Mouse (Mus musculus) urinary bladder, postnatal 25 days (tissue): ENCODE measurements around the gene Washc2.
"Not testable (repeated sequence)": the region's sequence is repeated elsewhere in the genome, so short reads cannot be mapped to it uniquely, and the experiment has no call there.

ENCODE experiments used
- DNase-seq: peaks from one replicate; pipeline ENCODE4 v3.0.0; 2022; ENCODE audit warnings: low spot score

Gene Washc2

DNA sequence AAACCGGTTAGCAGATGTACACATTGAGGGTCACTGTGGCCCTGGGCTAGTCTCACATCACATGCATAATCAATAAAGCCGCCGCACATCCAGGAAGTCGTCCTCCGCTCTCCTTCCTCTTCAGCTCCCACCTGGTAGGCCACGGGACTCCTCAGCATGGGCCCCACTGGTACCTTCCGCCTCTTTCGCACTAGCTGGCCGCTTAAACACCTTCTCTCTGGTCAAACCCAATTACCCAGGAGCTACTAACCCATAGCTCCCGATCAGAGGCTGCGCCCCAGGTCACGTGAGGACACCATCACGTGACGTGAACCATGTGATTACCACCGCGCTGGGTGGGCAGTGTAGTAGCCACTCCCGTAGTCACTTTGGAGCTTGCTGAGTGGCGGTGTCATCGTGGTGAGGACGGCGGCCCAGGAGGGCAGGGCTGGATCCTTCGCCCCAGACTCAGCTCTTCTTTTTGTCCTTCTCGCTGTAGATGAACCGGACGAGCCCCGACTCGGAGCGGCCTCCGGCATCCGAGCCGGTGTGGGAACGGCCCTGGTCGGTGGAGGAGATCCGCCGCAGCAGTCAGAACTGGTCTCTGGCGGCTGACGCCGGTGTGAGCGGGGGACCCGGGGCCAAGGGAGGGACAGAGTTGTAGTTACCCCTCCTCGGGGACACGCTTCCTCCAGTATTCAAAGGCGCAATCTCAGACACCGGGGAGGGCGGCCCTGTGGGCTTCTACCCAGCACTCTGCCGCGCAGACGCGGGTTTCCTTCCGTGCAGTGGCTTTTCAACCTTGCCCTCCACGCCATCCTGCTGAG, at the start of gene Washc2:
Gene Washc2, plus strand, starts transcription at position 310 of the 806 bp plus-strand sequence.
- DNase-seq, result peak; percentile 91

DNA sequence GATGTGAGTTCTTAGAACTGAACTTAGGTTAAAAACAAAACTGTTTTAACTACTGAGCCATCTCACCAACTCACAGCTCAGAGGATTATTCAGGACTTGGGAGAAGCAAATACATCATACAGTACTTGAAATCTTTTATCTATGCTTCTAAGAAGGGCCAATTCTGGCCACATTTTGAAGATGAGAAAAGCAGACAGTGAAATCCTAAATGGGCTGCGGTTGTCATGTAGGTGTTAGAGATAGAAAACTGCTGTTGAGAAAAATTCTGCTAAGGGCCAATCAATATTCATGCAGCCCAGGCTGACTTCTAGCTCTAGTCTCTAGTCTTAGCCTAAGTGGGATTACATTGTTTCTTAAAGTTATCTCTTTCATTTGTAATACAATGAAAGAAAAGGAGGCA, 41.5 kb upstream of the Washc2 start:
- no peak for DNase-seq

DNA sequence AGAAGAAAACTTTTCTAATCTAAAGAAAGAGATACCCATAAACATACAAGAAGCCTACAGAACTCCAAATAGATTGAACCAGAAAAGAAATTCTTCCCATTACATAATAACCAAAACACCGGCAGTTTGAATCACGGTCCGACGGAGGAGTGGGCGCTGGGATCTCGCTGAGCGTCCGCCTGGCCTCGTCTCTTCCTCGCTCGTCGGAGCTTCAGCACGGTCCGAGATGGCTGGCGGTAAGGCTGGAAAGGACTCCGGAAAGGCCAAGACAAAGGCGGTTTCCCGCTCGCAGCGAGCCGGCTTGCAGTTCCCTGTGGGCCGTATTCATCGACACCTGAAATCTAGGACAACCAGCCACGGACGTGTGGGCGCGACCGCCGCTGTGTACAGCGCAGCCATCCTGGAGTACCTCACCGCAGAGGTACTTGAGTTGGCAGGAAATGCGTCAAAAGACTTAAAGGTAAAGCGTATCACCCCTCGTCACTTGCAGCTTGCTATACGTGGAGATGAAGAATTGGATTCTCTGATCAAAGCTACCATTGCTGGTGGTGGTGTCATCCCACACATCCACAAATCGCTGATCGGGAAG, 34.2 kb upstream of the Washc2 start:
- not testable (repeated sequence) for DNase-seq

DNA sequence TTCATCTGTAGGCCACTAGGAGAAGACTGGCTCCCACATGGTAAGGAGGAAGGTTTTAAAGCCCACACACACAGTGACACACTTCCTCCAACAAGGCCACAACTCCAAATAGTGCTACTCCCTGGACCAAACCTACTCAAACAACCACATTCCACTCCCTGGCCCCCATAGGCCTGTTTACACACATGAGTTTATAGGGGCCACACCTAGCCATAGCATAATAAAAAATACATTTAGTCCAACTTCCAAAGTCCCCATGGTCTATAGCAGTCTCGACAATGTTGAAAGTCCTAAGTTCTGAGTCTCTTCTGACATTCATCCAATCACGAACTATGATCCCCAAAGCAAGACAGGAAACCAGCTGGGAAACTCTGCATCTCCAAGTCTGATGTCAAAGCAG, 29.5 kb upstream of the Washc2 start:
- no peak for DNase-seq

DNA sequence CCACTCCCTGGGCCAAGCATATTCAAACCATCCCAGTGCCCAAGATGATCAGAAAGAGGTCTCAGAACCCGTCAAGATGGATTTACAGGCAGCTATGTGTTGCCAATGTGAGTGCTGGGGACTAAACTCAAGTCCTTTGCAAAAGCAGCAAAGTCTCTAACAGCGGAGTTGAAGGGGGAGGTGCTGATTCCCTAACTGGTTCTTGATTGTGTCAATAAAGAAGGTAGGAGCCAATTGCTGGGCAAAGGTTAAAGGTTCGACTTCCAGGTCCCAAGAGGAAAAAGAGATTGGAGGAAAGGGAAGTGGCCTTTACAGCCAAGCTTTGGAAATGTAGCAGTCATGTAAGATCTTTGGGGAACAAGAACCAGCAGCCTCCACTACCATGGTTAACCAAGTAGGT, 27.1 kb upstream of the Washc2 start:
- DNase-seq, result no peak

DNA sequence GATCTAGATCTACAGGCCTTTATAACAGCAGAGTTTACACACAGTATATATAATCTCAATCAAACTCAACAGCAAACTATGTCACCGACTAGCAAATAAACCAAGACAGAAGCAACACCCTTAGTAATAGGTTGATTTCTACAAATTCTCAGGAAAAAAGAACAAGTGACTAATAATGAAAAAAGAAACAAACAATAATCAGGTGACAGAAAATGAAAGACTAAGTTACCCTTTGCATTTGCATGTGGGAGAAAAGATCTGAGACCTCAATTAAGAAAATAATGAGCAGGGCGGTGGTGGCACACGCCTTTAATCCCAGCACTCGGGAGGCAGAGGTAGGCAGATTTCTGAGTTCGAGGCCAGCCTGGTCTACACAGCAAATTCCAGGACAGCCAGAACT, 24.3 kb upstream of the Washc2 start:
- no peak for DNase-seq

DNA sequence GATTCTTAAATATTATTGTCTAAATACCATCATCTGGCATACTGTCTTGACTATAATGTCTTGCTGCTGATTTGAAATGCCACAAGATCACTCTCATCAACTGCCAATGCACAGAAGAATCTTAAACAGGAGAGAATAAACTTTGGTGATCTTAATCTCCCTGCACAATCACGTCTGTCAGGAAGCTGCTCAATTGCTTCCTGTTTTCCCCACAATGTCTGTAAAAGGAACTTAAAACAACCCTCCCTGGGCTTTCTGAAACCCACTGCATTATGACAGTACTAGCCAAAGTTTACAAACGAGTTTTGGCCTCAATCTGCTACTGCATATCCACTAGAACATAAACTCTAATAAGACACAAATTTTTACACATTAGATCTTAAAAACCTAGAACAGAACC, 21.4 kb upstream of the Washc2 start:
- no peak for DNase-seq

DNA sequence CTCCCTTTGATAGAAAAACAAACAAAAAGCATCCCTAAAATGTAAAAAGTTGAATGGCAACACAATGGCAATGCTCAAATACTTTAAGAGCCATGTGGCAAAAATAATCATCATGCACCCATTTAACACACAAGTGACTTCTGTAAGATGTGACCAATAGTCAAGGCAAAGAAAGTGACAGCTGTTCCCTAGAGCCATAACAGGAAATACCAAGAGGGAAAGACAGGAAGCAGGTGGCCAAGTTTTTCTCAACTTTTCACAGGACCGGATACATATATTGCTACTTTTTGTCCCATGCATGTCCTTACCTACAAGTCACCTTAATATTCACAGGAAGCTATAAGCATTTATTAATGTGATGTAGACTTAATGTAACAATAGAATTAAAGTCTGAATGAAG, 18.4 kb upstream of the Washc2 start:
- no peak for DNase-seq

DNA sequence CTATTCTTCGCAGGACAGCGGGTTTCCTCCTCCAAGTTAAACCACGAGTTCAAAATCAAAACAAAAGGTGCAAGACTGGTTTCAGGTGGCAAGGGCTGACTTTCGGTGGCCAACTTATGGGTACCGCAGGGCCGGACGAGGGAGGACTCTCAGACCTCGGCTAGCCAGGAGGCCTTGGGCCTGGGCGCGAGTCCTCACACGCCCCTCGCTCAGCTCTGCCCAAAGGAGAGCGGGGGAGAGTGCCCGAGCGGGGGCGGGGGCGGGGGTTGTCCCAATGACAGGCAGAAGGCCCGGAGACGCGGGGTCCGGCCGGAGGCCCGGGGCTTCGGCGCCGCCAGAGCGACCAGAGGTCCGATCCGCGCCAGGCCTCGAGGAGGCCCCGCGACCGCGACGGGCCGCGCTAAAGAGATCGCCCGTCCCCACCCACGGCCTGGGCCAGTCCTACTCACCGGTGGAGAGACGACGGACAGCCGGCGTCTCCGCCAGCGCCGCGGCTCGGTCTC, 15.0 kb upstream of the Washc2 start:
- peak; percentile 44 for DNase-seq

DNA sequence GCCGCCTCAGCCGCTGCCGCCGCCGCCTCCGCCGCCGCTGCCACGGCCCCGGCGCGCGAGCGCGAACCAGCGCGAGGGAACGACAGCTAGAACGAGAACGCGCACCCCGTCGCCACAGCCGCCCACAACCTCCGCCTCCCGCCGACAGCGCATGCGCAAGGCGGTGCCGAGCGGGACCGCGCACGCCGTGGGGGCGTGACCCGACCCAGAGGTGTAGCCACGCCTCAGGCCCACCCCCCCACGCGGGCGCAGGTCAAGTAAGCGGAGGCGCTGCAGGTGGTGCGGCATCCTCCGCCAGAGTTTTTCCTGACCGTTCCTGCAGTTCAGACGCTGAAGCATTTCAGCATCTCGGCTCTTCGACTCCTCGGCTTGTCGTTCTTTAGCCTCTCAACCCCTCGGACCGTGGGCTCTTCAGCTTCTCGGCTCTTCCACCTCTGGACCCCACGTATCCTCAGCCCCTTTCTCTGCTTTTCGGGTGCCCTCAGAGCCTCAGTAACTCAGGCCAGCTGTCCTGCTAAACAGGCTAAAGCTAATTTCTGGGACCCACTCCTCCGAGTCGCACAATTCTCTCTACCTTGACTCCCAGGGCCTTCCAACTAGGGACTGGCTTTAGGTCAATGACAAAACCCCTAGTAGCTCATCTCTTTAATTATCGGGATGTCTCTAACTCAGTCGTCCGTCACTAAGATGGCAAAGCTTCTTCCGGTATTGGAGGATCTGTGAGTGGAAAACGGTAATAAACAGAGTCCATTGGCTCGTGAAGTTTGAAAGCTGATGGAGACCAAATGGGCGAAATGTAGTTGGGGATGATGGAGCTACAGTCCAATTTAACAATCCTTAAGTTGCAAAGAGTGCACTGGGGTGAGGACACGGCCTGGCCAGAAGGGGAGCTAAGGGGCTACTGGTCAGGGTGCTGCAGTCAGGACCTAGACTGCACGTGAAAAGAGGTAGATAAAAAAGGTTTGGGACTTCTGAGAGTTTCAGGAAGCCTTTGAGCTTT, 14.1 kb upstream of the Washc2 start, which contains the start of gene Tmcc1:
Gene Tmcc1, minus strand, starts transcription at position 93 of the 1,000 bp plus-strand sequence.
- DNase-seq, result peak; percentile 99

DNA sequence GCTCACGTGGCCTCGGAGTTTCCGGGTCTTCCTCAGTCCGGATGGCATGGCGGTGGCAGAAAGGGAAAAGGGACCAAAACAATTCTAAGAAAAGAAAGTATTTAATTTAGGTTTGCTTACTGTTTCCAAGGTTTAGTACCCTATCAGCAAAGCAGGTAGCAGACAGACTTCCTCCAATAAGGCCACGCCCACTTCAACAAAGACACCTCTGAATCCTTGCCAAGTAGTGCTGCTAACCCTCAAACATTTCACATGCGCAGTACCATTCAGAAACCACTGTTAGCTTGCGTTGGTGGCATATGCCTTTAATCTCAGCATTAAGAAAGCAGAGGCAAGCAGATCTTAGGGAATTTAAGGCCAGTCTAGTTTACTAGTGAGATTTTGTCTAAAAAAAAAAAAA, 12.0 kb upstream of the Washc2 start:
- DNase-seq, result no peak

DNA sequence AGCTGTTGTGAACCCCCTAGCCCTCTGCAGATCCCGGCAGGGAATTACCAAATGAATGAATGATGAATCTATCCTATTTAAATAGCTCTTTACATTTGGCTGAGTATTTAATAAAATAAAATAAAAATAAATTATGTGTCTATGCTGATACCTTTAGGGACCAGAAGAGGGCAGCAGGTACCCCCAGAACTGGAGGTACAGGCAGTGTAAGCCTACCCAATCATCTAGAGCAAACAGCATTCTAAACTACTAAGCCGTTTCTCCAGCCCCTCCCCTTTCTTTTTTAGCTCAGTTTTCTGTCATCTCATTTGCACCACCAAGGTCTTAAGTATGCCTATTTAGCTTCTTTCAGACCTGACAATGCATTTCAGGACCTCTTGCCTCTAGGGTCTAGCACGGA, 9.7 kb upstream of the Washc2 start:
- DNase-seq, result no peak

DNA sequence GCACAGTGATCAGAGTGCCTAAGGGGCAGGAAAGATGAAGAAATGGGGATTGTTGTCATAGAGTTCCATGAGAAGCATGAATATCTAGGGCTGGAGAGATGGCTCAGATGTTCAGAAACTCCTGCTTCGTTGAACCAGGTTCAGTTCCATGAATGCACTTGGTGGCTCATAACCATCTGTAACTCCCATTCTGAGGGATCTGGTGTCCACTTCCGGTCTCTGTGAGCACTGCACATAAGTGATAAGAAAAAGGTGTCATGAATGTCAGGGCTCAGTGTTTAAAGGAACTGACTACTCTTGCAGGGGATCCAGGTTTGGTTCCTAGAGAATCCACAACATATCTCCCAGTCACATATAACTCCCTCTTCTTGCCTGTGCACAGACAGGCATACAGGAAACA, 8.2 kb upstream of the Washc2 start:
- DNase-seq, result no peak

DNA sequence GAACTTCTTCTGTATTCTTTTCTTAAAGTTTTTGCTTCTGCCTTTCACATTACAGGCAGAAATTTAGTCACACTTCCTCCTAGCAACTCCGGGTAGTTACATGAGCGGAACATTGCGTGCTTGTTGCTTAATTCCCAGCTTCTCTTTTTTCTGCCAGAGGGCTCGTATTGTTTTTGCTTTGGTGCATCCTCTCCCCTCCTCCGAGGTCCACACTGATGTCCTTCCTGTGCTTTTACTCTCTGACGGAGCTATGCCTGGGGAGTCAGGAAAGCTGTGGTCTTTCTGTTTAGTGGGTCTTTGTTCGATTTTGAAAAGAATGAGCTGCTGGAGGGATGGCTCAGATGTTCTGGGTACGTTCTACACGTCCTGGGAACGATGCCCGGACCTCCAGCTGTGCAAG, 19.9 kb downstream of the Washc2 start:
- DNase-seq, result no peak

DNA sequence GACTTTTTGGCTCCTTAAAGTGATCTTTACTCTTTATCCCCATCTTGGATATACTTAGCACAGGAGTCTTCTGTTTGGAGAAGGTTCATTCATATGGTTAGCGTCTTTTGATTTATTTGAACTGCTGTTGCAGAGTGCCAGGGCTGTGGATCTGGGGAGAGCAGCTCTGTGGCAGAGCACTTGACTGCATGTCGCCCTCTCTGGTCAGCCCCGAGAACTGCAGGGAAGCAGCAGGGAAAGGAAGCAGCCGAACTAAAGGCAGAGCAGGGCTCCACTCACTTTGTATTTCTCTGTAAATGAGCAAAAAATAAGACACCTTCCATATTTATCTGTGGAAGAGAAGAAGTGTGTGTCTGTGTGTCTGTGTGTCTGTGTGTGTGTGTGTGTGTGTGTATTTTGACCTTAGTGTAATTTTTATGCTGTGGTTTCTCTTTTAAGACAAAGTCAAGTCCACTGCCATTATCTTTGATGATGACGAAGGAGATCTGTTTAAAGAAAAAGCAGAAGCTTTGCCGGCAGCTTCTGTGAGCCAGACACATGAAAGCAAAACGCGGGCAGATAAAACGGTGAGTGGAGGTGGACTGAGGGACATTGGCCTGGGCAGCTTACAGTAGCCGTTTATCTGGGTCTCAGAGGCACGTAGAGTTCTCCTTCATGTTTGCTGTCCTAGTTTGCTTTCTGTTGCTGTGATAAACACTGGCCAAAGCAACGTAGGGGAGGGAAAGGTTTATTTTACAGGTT, 21.1 kb downstream of the Washc2 start:
- peak; percentile 54 for DNase-seq

DNA sequence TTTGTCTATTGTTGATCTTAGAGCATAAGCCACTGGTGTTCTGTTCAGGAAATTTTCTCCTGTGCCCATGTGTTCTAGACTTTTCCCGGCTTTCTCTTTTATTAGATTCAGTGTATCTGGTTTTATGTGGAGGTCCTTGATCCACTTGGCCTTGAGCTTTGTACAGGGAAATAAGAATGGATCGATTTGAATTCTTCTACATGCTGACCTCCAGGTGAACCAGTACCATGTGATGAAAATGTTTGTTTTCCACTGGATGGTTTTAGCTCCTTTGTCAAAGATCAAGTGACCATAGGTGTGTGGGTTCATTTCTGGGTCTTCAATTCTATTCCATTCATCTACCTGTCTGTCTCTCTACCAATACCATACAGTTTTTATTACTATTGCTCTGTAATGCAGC, 27.0 kb downstream of the Washc2 start:
- not testable (repeated sequence) for DNase-seq

DNA sequence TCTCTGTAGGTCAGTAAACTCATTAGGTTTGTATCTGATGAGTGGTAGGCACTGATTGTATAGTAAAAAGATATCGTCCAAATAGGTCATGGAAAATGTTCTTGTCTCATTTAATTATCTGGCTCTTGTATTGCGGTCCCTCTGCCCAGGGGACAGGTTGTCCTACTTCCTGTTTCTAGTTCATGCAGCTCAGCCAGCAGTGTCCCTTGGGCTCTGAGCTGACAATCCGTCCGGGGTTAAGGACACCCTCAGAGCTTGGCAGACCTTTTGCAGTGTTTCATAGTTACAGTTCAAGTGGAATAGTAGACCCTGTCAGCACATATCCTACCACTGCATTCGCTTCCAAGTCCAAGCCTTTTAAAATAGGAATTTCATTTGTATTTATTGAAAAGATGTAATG, 27.5 kb downstream of the Washc2 start:
- no peak for DNase-seq

DNA sequence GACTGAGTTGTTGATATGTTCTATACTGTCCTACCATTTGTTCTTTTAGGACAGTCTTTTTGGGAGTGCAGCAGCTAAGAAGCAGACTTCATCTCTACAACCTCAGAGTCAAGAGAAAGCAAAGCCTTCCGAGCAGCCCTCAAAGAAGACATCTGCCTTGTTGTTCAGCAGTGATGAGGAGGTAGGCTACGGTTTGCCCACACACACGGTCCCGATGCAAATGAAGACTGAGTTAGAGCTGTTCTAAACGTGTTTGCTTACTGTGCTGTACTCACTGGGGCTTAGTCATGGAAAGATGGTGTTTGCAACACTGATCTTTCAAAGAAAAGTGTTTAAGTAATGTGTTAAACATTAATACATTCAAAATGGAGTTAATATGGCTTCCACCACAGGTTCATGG, 30.2 kb downstream of the Washc2 start:
- DNase-seq, result no peak

DNA sequence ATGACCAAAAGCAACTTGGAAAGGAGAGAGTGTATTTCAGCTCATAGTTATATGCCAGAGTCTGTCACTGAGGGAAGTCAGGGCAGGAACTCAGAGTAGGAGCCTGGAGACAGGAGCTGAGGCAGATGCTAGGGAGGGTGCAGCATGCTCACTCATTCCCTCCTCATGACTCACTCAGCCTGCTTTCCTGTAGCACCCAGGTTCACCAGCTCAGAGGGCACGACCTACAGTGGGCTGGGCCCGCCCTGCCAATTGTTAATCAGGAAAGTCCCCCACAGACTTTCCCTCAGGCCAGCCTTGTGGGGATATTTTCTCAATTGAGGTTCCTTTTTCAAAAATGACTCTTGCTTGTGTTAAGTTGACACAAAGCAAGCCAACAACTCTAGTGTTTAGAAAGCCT, 32.5 kb downstream of the Washc2 start:
- DNase-seq, result no peak

DNA sequence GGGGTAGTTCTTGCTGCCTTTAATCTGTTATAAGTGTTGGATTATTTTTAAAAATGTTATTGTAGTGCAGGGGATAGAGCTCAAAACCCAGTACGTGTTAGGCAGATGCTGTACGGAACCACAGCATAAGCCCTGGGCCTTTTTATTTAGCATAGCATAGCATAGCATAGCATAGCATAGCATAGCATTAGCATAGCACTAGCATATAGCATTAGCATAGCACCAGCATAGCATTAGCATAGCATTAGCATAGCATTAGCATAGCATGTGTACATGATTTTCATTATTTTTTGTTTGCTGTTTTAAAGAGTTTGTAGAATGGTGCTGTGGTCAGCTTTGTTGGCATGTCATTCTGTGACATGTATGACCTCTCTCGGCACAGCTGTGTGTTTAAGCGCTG, 51.8 kb downstream of the Washc2 start:
- no peak for DNase-seq

DNA sequence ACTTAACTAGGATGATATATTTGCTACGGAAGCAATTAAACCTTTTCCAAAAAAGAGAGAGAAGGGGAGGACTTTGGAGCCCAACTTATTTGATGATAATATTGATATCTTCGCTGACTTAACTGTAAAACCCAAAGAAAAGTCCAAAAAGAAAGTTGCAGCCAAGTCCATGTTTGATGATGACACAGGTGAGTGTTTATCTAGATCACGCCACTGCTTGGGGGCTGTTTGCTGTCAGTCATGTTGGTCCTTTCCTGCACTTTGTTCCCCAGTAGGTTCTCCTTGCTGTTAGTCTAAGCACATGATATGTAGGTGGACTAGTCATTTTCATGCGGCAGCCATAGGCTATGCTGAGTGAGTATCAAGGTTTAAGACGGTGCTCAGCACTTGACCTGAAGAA, 52.6 kb downstream of the Washc2 start:
- no peak for DNase-seq

DNA sequence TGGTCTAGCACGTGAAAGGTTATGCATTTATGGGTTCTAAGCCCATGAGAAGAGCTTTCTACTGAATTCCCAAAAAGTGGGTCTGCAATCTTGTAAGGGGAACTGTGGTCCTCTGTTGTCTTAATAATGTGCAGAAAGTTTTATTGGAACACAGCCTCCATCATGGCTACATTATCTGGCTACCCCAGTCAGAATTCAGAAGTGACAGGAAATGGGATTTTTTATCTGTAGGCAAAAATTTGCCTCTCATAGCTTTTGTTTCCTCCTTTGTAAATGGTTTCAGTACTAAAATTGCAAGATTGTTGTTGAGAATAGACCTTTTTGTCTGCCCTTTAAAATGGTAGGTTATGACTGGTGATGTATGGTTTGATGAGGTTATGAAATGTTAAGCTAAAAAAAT, 55.0 kb downstream of the Washc2 start:
- DNase-seq, result no peak
